Mouse (Mus musculus) heart, adult 11 months (tissue): ENCODE measurements around the gene Lim2.
"Not testable (repeated sequence)": the region's sequence is repeated elsewhere in the genome, so short reads cannot be mapped to it uniquely, and the experiment has no call there.

Experiments used
- DNase-seq: peaks from one replicate; pipeline ENCODE4 v3.0.0; 2022

The Lim2 gene

GRCm38 (mm10) chr7:43427406-43427805 lies at the start of gene Lim2:
Lim2 (plus strand) TSS chr7:43427670.
- DNase-seq, result no peak

- no peak for DNase-seq
Observed at GRCm38 (mm10) chr7:43378226-43378625, 49.2 kb upstream of the Lim2 start.

- DNase-seq, result peak; percentile 84
Observed at GRCm38 (mm10) chr7:43392349-43393121, 34.9 kb upstream of the Lim2 start.

GRCm38 (mm10) chr7:43399501-43399900 lies 28.0 kb upstream of the Lim2 start:
- peak; percentile 3 for DNase-seq

GRCm38 (mm10) chr7:43402718-43403117 lies 24.8 kb upstream of the Lim2 start:
- peak; percentile 17 for DNase-seq

- DNase-seq, result peak; percentile 6
Observed at GRCm38 (mm10) chr7:43407573-43407972, 19.9 kb upstream of the Lim2 start.

GRCm38 (mm10) chr7:43408131-43408553 lies 19.3 kb upstream of the Lim2 start, which contains the start of gene Siglecg:
Siglecg (plus strand) TSS chr7:43408204.
- no peak for DNase-seq

- DNase-seq, result no peak
Observed at GRCm38 (mm10) chr7:43409084-43409483, 18.4 kb upstream of the Lim2 start.

GRCm38 (mm10) chr7:43411724-43412123 lies 15.7 kb upstream of the Lim2 start:
- DNase-seq, result not testable (repeated sequence)

- no peak for DNase-seq
Observed at GRCm38 (mm10) chr7:43417298-43417697, 10.2 kb upstream of the Lim2 start.

GRCm38 (mm10) chr7:43422995-43423617 lies 4.4 kb upstream of the Lim2 start:
- peak; percentile 95 for DNase-seq

GRCm38 (mm10) chr7:43423991-43424625 lies 3.4 kb upstream of the Lim2 start:
- DNase-seq, result no peak

GRCm38 (mm10) chr7:43429500-43429899 lies 2.0 kb downstream of the Lim2 start:
- DNase-seq, result no peak

GRCm38 (mm10) chr7:43432891-43433290 lies 5.4 kb downstream of the Lim2 start:
- no peak for DNase-seq

- no peak for DNase-seq
Observed at GRCm38 (mm10) chr7:43434676-43435075, 7.2 kb downstream of the Lim2 start.

GRCm38 (mm10) chr7:43436341-43437255 lies 9.1 kb downstream of the Lim2 start, which contains the start of gene Nkg7:
Nkg7 (plus strand) TSS chr7:43437073.
- DNase-seq, result no peak

- DNase-seq, result no peak
Observed at GRCm38 (mm10) chr7:43438611-43439010, 11.1 kb downstream of the Lim2 start.

- DNase-seq, result no peak
Observed at GRCm38 (mm10) chr7:43440482-43440881, 13.0 kb downstream of the Lim2 start, which contains the start of gene Cldnd2. Cldnd2 (plus strand) TSS chr7:43440782.

GRCm38 (mm10) chr7:43441071-43441470 lies 13.6 kb downstream of the Lim2 start:
- no peak for DNase-seq

- no peak for DNase-seq
Observed at GRCm38 (mm10) chr7:43442684-43443083, 15.2 kb downstream of the Lim2 start.

- DNase-seq, result peak; percentile 99
Observed at GRCm38 (mm10) chr7:43443126-43443916, 15.9 kb downstream of the Lim2 start.

GRCm38 (mm10) chr7:43443917-43444293 lies 16.4 kb downstream of the Lim2 start, which contains the start of the genes Etfb and Gm45233:
Etfb (plus strand) TSS chr7:43444083.
Gm45233 (plus strand) TSS chr7:43444128.
- peak; percentile 100 for DNase-seq
